Mouse (Mus musculus): ENCODE results near the gene Bpifb2.
"Not testable (repeated sequence)": the region's sequence is repeated elsewhere in the genome, so short reads cannot be mapped to it uniquely, and the experiment has no call there.

The Bpifb2 gene

DNA sequence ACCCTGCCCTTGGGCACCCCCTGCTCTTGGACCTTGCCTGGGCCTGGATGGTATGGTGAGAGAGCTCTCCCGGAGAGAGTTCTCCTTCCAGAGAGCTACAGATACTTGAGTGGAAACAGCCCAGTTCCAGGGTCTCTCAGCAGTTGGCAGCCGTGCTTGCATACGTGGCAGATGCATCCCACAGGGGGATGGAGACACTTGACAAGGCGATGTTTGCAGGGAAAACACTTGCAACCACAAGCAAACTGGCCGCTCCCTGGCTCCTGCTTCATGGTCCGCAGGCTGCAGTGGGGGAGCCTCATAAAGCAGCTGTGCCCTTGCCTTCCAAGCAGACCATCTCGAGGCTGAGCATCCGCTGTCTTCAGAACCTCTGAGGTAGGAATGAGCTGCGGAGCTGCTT is at the start of gene Bpifb2:
Gene Bpifb2 (plus strand): TSS at position 301 of the 400 bp plus-strand sequence.
- no peak for DNase-seq (ENCODE audit: low spot score in 2 of 2)

DNA sequence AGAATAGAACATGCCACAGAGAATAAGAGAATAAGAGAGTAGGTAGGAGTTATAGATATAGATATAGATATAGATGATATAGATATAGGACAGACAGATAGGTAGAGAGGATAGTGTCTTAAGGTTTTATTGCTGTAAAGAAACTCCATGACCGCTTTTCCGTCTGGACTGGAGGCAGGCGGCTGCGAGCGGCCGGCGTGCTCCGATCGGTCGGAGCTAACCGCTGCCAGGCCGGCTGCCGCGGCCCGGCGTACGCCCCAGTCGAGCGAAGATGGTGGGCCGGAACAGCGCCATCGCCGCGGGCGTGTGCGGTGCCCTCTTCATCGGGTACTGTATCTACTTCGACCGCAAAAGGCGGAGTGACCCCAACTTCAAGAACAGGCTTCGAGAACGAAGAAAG is 48.9 kb upstream of the Bpifb2 start:
- not testable (repeated sequence) for DNase-seq (ENCODE audit: low spot score in 2 of 2)

DNA sequence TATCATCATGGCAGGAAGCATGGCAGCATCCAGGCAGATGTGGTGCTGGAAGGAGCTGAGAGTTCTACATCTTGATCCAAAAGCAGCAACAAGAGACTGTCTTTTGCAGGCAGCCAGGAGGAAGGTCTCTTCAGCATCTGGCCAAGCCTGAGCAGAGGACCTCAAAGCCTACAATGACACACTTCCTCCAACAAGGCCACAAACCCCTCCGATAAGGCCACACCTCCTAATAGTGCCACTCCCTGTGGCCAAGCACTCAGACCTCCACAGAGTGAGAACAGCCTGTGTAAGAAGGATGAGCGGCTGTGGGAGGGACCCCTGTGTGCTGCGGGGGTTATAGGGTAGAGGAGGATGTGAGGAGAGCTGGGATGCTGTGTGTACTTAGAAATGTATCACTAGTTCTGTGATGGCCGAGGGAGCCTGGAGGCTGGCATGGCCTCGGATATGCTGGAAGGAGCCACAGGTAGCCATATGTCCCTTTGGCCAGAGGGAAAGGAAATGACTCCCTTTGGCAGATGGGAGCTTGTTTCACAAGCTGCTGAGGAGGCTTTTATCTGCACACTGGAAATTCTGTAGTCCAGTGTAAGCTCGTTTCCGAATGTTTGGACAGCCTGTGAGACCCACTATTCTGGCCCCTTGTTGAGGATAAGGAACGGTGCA is 47.5 kb upstream of the Bpifb2 start:
- DNase-seq (ENCODE audit: low spot score in 2 of 2): no peak

DNA sequence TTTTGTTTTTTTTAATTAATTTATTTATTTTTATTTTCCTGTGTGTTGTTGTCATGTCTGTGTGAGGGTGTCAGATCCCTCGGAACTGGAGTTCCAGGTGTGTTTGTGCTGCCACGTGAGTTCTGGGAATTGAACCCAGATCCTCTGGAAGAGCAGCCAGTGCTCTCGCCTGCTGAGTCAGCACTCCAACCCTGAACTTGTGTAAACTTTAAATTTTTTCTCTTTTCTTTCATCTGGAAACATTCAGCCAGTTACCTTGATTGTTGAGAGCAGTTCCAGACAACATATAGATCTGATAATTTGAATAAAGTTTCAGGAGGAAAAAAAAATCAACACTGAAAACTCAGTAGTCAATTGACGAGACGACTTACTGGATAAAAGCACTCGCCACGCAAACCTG is 46.1 kb upstream of the Bpifb2 start:
- no peak for DNase-seq (ENCODE audit: low spot score in 2 of 2)

DNA sequence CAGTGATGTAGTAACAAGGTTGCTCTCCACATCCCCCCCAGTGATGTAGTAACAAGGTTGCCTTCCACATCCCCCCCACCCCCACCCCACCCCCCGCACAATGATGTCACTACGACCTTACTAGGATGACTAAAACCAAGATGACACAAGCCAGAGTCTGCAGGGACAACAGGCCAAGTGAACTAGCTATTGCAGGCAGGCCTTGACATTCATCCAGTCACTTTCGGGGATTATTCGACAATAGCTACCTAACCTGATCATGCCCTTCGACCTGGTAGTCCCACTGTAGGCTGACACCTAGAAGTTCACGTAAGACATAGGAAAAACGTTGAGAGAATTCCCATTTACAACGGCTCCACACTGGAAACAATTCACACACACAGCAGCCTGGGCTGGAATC is 41.6 kb upstream of the Bpifb2 start:
- DNase-seq (ENCODE audit: low spot score in 2 of 2): no peak

DNA sequence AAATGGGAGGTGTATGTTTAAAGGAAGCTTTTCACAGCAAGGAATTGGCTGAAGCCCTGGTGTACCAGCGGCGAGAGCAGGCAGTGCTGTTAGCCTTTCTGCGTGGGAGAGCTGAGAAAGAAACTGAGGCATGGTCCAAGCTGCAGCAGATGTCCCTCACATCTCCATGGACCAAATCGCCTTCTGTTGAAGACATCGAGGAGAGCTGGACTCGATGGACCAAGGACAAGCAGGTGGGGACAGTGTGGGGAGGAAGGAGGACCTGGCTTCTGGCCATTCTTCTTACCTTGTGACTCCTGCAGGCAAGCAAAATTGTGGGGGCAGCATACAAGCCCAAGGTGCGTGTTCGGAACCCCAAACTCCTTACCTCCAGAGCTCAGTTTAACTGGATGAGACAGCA is 32.0 kb upstream of the Bpifb2 start:
- DNase-seq (ENCODE audit: low spot score in 2 of 2): no peak

DNA sequence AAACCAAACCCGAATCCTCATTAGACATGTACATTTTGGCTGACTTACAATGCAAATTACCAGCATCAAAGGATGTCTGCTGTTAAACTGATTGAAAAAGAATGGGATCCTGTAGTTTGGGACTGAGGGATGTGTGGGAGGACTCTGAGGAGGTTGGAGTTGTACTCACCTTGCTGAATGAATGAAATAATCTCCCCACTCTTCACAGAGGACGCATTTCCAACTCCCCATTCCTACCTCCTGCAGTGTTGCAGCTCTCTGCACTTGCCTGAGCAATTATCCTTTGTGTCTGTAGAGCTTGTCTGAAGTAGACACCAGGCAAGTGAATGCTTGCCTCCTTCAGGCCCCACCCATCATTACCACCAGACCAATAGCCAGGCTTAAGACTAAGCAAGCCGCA is 26.5 kb upstream of the Bpifb2 start:
- no peak for DNase-seq (ENCODE audit: low spot score in 2 of 2)

DNA sequence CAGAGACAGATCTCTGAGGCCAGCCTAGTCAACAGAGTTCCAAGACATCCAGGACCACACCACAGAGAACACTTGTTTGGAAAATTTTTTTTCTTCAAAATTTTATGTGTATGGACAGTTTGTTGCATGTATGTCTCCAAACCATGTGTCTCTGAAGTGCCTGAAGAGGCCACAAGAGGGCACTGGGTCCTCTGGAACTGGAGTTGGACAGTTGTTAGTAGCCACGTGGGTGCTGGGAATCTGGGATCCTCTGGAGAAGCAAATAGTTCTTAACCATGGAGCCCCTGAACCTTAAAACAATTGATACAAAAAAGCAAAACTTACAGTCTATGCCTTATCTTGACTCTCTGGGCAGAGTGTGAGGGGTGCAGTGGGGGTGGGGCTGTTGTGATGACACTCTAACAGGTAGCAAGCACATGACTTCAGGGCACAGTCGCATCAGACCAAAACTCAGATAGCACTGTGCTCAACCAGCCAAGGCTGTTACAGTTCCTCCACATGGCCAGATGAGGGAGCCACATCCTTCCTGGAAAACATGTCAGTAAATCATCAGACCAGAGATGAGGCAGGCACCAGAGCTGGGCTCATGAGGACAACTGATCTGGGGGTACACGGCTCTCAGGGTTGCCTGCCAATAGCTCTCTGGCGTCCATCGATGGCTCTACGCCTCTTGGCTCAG is 24.4 kb upstream of the Bpifb2 start:
- no peak for DNase-seq (ENCODE audit: low spot score in 2 of 2)

DNA sequence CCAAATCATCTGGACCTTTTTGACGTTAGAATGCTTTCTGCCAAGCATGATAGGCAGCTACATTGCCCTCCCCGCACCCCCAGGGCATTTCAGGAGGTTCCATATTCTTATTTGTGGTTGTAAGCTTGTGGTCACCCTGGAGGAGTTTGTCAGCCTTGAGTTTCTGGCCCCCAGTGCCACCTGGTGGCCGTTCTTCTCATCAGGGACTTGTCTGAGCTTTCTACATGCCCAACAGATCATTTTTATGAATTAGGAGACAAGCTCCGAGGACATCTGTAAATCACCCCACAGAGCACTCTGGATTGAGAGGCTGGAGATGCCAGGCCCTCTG is 23.9 kb upstream of the Bpifb2 start:
- DNase-seq (ENCODE audit: low spot score in 2 of 2): peak; percentile 68 to 80

DNA sequence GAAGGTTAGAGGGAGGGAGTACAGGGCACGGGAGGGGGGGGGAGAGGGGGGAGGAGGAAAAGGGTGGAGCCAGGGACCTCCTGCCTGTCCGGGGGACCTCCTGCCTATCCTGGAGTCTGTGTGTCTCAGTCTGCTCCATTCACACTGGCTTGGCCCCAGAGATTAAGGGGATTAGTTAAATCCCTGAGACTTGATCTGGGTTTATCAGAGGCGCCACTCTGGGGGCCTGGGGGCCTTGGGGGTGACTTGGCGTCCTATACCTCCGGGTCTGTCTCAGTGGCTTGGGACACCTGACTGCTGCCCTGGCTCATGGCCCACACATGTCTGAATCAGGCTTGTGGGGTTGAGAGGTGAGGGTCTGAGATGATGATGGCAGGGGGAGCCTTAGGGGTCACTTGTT is 21.3 kb upstream of the Bpifb2 start:
- no peak for DNase-seq (ENCODE audit: low spot score in 2 of 2)

DNA sequence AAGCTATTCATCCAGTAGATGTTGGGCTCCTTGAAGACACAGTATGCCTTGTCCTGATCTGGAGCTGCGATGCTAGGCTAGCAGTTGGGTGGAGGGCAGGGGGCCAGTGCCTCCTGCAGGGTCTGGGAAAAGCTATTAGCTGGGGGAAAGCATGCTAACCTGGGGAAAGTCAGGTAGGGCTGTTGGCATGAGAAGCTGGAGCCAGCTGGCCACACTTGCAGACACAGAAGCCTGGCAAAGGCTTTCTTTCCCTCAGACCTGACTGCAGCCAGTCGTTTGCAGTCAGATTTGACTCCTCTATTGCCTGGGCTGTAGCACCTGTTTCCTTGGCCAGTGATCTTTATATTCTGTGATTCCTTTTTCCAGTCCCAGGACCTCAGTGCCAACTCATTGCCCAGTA is 15.3 kb upstream of the Bpifb2 start:
- DNase-seq (ENCODE audit: low spot score in 2 of 2): no peak

DNA sequence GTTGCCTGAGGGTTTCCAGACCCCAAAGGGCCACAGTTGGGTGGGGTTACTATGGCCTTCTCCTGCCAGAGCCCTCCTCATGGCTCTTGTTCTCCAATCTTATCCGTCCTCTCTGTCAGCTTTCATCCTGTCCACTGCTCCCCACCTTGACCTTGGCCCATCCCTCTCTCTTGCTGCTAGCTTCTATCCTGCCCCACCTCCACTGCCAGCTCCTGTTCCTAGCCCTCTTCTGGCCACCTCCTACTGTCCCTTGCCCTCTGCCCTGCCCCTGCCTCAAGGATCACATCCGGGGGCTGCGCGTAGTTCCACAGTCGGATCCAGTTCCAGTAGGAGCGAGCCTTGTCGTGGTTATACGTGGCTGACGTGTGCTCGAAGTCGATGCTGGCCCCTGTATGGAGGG is 14.5 kb upstream of the Bpifb2 start:
- no peak for DNase-seq (ENCODE audit: low spot score in 2 of 2)

DNA sequence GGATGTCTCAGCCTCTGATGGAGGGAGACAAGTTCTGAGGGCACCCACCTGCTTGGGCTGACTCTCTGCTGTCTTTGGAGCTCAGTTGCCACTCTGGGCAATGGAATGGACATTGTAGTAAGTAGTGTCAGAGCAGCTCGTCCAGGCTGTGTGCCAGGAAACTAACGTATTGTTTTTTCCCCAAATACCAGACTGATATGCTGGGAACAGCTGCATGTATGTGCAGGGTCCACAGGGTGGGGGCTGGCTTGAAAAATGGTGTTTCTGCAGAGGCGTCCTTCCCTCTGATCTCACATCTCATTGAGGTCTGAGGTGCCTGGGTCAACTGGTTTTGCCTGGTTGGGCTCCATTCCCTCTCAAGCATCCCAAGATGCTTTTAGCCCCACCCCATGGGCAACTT is 14.1 kb upstream of the Bpifb2 start:
- no peak for DNase-seq (ENCODE audit: low spot score in 2 of 2)

DNA sequence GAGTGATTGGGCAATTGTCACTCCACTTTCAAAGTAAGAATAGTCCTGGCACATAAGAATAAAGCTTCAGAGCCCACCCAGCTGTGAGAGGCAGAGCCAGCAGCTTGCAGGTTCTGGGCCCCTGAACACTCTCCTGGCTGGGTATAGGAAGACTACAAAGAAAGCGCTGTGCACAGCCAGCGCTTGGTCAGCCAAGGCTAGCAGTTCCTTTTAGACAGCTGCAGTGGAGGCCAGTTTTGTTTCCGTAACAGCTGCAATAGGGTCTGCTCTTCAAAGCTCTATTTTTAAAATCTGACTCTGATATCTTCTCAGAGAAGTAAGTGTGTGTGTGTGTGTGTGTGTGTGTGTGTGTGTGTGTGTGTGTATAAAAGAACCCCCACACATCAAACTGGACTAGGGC is 12.9 kb upstream of the Bpifb2 start:
- DNase-seq (ENCODE audit: low spot score in 2 of 2): no peak

DNA sequence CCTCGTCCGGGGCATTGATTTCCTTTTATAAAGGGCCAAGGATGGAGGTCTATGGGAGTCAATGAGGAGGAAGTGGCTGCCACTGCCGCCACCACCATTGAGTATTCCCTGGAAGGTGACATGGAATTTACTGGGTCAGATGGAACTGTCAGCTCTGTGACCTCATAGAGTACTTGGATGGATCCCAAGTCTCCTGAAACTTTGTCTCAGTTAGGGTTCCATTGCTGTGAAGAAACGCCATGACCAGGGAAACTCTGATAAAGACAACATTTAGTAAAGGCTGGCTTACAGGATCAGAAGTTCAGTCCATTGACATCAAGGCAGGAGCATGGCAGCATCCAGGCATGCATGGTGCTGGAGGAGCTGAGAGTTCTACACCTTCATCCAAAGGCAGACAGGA is 3.9 kb upstream of the Bpifb2 start, which contains the start of gene Sun5:
Gene Sun5 (minus strand): TSS at position 101 of the 400 bp plus-strand sequence.
- no peak for DNase-seq (ENCODE audit: low spot score in 2 of 2)

DNA sequence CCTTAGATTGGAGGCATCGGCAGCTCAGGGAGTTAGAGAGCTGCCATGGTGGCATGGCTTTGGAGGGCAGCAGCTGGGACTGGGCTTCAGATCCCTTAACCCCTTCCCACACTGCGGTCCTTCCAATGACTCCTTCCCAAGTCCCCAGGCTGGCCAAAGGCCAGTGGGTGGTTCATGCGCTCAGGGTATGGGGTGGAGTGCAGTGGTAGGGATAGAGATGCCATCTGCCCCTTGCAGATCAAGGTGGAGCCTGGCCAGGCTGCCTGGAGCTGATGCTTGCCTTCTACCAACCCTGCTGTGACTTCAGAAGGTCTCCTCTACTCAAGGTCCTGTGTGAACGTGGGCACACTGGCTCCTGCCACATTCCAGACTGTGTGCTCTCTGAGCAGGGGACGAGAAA is 24.3 kb downstream of the Bpifb2 start:
- no peak for DNase-seq (ENCODE audit: low spot score in 2 of 2)

DNA sequence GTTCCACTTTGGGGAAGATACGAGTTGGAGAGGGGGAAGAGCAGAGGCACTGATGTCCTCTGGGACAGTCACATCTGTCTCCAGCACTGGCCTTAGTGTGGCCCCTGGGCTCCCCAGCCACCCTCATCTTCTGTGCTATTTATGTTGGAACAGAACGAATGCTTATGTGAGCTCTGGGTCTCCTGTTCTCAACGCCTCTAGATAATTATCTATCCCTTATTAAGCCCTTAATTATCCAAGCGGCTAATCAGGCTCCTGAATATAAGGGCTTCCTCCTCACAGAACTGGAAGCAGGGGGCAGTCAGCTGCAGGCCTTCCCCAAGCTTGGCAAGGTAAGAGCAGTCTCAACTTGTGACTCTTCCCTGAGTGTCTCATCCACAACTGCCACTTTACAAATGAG is 25.2 kb downstream of the Bpifb2 start, which contains the start of gene Bpifb6:
Gene Bpifb6 (plus strand): TSS at position 301 of the 400 bp plus-strand sequence.
- DNase-seq (ENCODE audit: low spot score in 2 of 2): no peak

DNA sequence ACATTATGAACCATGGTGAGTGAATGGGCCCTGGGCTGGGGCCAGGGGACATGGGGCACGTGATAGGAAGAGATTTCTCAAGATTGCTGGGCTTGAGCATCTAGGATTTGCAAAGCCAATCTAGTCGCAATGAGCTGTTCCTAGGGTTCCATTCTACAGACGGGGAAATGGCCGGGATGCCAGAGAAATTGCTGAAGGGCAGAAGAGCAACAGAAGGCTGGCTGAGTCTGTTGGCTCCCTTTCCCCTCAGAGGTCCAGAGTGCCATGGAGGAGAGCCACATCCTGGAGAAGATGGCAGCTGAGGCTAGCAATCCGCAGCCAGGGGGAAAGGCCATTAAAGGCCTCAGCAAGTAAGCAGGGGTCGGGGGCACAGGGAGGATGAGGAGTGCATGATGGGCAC is 27.9 kb downstream of the Bpifb2 start:
- no peak for DNase-seq (ENCODE audit: low spot score in 2 of 2)

DNA sequence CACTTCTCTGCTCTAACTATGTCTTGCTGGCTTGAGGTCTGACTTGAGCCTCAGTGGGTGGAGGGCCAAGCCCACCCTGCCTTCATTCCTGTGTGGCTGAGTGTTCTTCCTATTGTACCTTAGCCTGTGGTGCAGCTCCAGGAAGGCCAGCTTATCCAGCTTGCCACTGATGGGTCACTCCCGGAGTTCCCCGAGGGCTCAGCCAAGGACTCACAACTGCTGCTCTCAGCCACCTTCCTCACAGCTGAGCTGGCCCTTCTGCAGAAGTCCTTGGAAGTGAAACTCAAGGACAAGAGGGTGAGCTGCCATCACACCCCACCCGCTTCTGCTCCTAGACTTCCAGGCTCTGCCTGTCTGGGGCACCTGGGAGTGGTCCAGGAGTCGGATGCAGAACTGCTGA is 31.8 kb downstream of the Bpifb2 start:
- no peak for DNase-seq (ENCODE audit: low spot score in 2 of 2)

DNA sequence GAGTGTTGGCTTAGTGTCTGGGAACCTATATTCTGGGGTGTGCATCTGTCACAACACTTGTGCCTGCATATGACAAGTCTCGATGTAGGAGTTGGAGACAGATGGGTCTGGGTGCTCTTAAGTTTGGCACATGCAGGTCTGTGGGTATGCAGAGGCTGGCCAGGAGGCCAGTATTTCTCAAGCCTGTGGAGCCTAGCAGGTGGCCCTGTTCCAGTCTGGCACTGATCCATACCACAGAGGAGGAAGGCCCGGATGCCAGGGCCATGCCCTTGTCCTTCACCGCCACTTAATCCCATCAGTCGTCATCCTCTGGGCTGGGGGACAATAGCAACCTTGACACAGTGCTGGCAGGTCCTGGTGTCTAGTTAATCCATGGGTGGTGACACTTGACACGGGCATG is 39.3 kb downstream of the Bpifb2 start:
- DNase-seq (ENCODE audit: low spot score in 2 of 2): peak; percentile 11 to 15

DNA sequence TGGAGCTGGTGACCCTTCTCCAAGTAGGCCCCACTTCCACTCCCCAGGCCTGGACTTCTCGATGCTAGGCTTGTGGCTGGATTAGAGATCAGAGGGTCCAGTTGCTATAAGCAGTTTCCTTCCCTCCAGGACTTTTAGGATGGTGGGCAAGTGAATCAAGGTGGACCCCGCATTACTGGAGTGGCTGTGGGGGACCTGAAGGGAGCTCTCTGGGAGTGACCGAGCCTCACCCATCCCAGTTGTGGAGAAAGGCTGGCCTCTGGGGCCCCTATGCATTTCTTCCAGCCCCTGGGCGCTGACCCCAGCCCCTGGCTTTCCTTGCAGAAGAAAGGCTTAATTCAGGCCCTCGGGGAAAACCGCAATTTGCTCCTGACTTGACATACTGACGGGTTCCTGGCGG is 43.1 kb downstream of the Bpifb2 start, which contains the start of gene Bpifb3:
Gene Bpifb3 (plus strand): TSS at position 301 of the 400 bp plus-strand sequence.
- DNase-seq (ENCODE audit: low spot score in 2 of 2): no peak

DNA sequence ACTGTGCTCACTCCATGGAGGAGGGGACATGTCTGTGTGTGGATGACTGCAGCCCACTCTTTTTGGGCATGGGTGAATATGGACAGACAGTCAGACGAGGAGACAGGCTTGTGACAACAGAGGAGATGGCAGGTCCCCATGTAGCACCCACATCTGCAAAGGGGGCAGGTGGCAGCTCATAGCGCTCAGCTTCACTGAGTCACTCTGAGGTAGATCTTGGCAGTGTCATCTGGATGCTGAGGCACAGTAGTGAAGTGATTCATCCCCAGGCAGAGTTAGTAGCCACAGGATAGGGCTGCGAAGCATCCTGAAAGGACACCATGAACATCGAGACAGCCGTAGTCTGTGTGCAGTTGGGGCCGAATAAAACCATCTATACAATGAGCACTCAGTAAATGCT is 46.4 kb downstream of the Bpifb2 start:
- DNase-seq (ENCODE audit: low spot score in 2 of 2): peak; percentile 33 to 37

DNA sequence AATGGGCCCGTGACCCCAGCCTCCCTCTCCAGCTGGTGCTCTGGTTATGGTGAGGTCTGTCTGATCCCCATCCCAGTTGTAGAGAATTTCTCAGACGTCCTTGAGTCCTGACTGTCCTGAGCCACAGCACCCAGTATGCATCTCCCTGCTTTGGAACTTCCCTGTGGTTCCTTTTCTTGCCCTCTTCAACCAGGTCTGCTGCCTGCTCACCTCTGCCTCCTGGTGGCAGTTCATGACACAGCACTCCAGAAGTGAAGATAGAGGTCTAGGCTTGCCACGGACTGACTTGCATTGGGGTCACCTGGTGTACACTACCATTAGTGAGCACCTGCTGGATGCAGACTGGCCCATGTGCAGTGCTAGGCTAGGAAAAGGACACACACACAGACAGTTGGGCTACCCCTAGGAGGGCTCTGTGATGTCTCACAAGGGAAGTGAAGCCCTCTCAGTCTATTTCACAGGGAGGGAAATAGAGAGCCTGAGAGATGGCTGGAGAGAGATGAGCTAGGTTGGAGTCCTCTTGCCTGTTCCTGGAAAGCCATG is 55.1 kb downstream of the Bpifb2 start:
- peak; percentile 39 to 43 for DNase-seq (ENCODE audit: low spot score in 2 of 2)

All from right cerebral cortex, adult 2 months (tissue).